Mouse (Mus musculus): ENCODE measurements around the gene Rtl10. TPM values are rescaled to one million over a fixed set of nuclear protein-coding genes. Genes with fewer than 3 reads are reported as not detected.

Rtl10 gene
- total and polyA plus RNA-seq, 3 experiments: 4.8 to 21.1 (median 9.8) TPM

- no peaks in the 10 kb centered on the region for H3K9me3 ChIP-seq (replicated peaks; ENCODE audit: low read length)
- H3K27ac ChIP-seq (ENCODE audit: insufficient read depth, low read depth): no peak overlapping the region
- no peak overlapping the region for H3K4me3 ChIP-seq (replicated peaks in 1 of 3; ENCODE audit: low read depth in 2 of 3, low read length in 2 of 3, poor library complexity in 1 of 3)
- H3K36me3 ChIP-seq (replicated peaks in 1 of 2; ENCODE audit: control insufficient read depth in 1 of 2, insufficient read depth in 1 of 2, low read length in 1 of 2): peaks cover 0 to 61% of the 10 kb centered on the region in 2 experiments
- no peak overlapping the region for H3K4me2 ChIP-seq (ENCODE audit: insufficient read depth, low read depth, poor library complexity, severe bottlenecking)
- DNase-seq (ENCODE audit: extremely low read depth): no peak
- H3K4me1 ChIP-seq (ENCODE audit: control insufficient read depth in 1 of 2, insufficient read depth in 2 of 2): no peaks in the 10 kb centered on the region
- H3K9ac ChIP-seq (ENCODE audit: insufficient read depth, low read depth): no peak overlapping the region
- H3K79me2 ChIP-seq (replicated peaks; ENCODE audit: control insufficient read depth, extremely low read depth, insufficient read depth, poor library complexity, severe bottlenecking): no peaks in the 10 kb centered on the region
- in situ Hi-C loops (cut with MboI; ENCODE audit: low pct_ligation_motif_present, low pct_unique_long_range_greater_than_20kb, low sequenced_read_pairs) (no loop called here), dilution Hi-C loops (cut with MboI; ENCODE audit: extremely low pct_ligation_motif_present, extremely low pct_unique_long_range_greater_than_20kb, low sequenced_read_pairs) (no loop called here)
- TF ChIP-seq RAD21 (IDR thresholded peaks at IDR 0.05; ENCODE audit: low read depth, low read length) (no peak), MAZ (IDR thresholded peaks at IDR 0.05; ENCODE audit: low read depth, low read length) (no peak), NELFE (IDR thresholded peaks at IDR 0.05; ENCODE audit: low read depth, low read length) (no peak), MYC (IDR thresholded peaks at IDR 0.05; ENCODE audit: low read depth, low read length) (no peak), POLR2AphosphoS2 (IDR thresholded peaks at IDR 0.05; ENCODE audit: low read depth, low read length) (no peak), USF2 (conservative IDR thresholded peaks at IDR 0.05; ENCODE audit: low read depth, low read length) (no peak)
- H3K27me3 ChIP-seq (replicated peaks): no peaks in the 10 kb centered on the region
Measured at GRCm38 (mm10) chr16:18543151-18543829, 44.6 kb downstream of the Rtl10 start.

GRCm38 (mm10) chr16:18547891-18548290 lies 49.2 kb downstream of the Rtl10 start:
- no peak overlapping the region for H3K9ac ChIP-seq (ENCODE audit: insufficient read depth, low read depth)
- no peaks in the 10 kb centered on the region for H3K4me1 ChIP-seq (ENCODE audit: control insufficient read depth in 1 of 2, insufficient read depth in 2 of 2)
- DNase-seq (ENCODE audit: extremely low read depth): no peak
- no peak for TF ChIP-seq MAX (IDR thresholded peaks at IDR 0.05; ENCODE audit: low read length)
- no peak for TF ChIP-seq MAZ (IDR thresholded peaks at IDR 0.05; ENCODE audit: low read depth, low read length)
- no peak for TF ChIP-seq USF1 (IDR thresholded peaks at IDR 0.05; ENCODE audit: low read depth, low read length)
- TF ChIP-seq CHD1 (IDR thresholded peaks at IDR 0.05; ENCODE audit: low read depth, low read length): no peak
- no peak for TF ChIP-seq ELF1 (IDR thresholded peaks at IDR 0.05; ENCODE audit: low read depth, low read length)
- TF ChIP-seq JUND (conservative IDR thresholded peaks at IDR 0.05; ENCODE audit: low read depth, low read length): no peak
- TF ChIP-seq EP300 (IDR thresholded peaks at IDR 0.05; ENCODE audit: low read length): no peak
- TF ChIP-seq NELFE (IDR thresholded peaks at IDR 0.05; ENCODE audit: low read depth, low read length): no peak
- TF ChIP-seq TCF12 (IDR thresholded peaks at IDR 0.05; ENCODE audit: low read depth, low read length): no peak
- no peak for TF ChIP-seq RAD21 (IDR thresholded peaks at IDR 0.05; ENCODE audit: low read depth, low read length)
- TF ChIP-seq BHLHE40 (IDR thresholded peaks at IDR 0.05; ENCODE audit: low read depth, low read length): no peak
- no peak for TF ChIP-seq USF2 (conservative IDR thresholded peaks at IDR 0.05; ENCODE audit: low read depth, low read length)
- no peak for TF ChIP-seq NRF1 (IDR thresholded peaks at IDR 0.05; ENCODE audit: low read depth, low read length)
- TF ChIP-seq MEF2A (IDR thresholded peaks at IDR 0.05; ENCODE audit: borderline replicate concordance, low read depth, low read length): no peak
- in situ Hi-C loops (cut with MboI; ENCODE audit: low pct_ligation_motif_present, low pct_unique_long_range_greater_than_20kb, low sequenced_read_pairs): no loop called here
- no peaks in the 10 kb centered on the region for H3K79me2 ChIP-seq (replicated peaks; ENCODE audit: control insufficient read depth, extremely low read depth, insufficient read depth, poor library complexity, severe bottlenecking)
- peaks cover 0 to 60% of the 10 kb centered on the region in 2 experiments for H3K36me3 ChIP-seq (replicated peaks in 1 of 2; ENCODE audit: control insufficient read depth in 1 of 2, insufficient read depth in 1 of 2, low read length in 1 of 2)
- no peak overlapping the region for H3K4me3 ChIP-seq (replicated peaks in 1 of 3; ENCODE audit: low read depth in 2 of 3, low read length in 2 of 3, poor library complexity in 1 of 3)
- dilution Hi-C loops (cut with MboI; ENCODE audit: extremely low pct_ligation_motif_present, extremely low pct_unique_long_range_greater_than_20kb, low sequenced_read_pairs): no loop called here
- H3K27me3 ChIP-seq (replicated peaks): no peaks in the 10 kb centered on the region
- no peak overlapping the region for H3K4me2 ChIP-seq (ENCODE audit: insufficient read depth, low read depth, poor library complexity, severe bottlenecking)
- no peak overlapping the region for H3K27ac ChIP-seq (ENCODE audit: insufficient read depth, low read depth)
- no peaks in the 10 kb centered on the region for H3K9me3 ChIP-seq (replicated peaks; ENCODE audit: low read length)

Other genes with a start within 250 kb of the Rtl10 start
- gene Gm49776, start 240.6 kb upstream of the Rtl10 start, total RNA-seq (2012; rRNA removed): 0.25 TPM in 1 of 2 replicates, not detected in the other
- gene Gm49776, start 240.6 kb upstream of the Rtl10 start, total RNA-seq (2014; rRNA removed): not detected in 2 replicates
- 25.0 TPM in 2 replicates for gene Gm49776, start 240.6 kb upstream of the Rtl10 start, polyA plus RNA-seq (2012; ENCODE audit: insufficient read length, low read depth)
- 31.8 and 44.1 TPM in 2 replicates for gene Dgcr8, start 209.7 kb upstream of the Rtl10 start, total RNA-seq (2012; rRNA removed)
- gene Dgcr8, start 209.7 kb upstream of the Rtl10 start, total RNA-seq (2014; rRNA removed): 29.1 and 34.4 TPM in 2 replicates
- 39.9 and 42.9 TPM in 2 replicates for gene Dgcr8, start 209.7 kb upstream of the Rtl10 start, polyA plus RNA-seq (2012; ENCODE audit: insufficient read length, low read depth)
- 9.6 and 11.2 TPM in 2 replicates for gene Tango2, start 150.8 kb upstream of the Rtl10 start, total RNA-seq (2012; rRNA removed)
- gene Tango2, start 150.8 kb upstream of the Rtl10 start, total RNA-seq (2014; rRNA removed): 3.1 and 3.8 TPM in 2 replicates
- 10.8 and 13.2 TPM in 2 replicates for gene Tango2, start 150.8 kb upstream of the Rtl10 start, polyA plus RNA-seq (2012; ENCODE audit: insufficient read length, low read depth)
- gene Arvcf, start 150.7 kb upstream of the Rtl10 start, total RNA-seq (2012; rRNA removed): 2.9 and 7.5 TPM in 2 replicates
- 1.1 and 3.3 TPM in 2 replicates for gene Arvcf, start 150.7 kb upstream of the Rtl10 start, total RNA-seq (2014; rRNA removed)
- gene Arvcf, start 150.7 kb upstream of the Rtl10 start, polyA plus RNA-seq (2012; ENCODE audit: insufficient read length, low read depth): 3.5 and 3.9 TPM in 2 replicates
- gene Txnrd2, start 72.5 kb upstream of the Rtl10 start, total RNA-seq (2012; rRNA removed): 19.4 and 22.0 TPM in 2 replicates
- 14.6 and 15.1 TPM in 2 replicates for gene Txnrd2, start 72.5 kb upstream of the Rtl10 start, total RNA-seq (2014; rRNA removed)
- 24.1 and 32.2 TPM in 2 replicates for gene Txnrd2, start 72.5 kb upstream of the Rtl10 start, polyA plus RNA-seq (2012; ENCODE audit: insufficient read length, low read depth)
- gene Comt, start 72.0 kb upstream of the Rtl10 start, total RNA-seq (2012; rRNA removed): 81.3 and 84.8 TPM in 2 replicates
- gene Comt, start 72.0 kb upstream of the Rtl10 start, total RNA-seq (2014; rRNA removed): 91.6 and 98.9 TPM in 2 replicates
- 69.7 and 74.0 TPM in 2 replicates for gene Comt, start 72.0 kb upstream of the Rtl10 start, polyA plus RNA-seq (2012; ENCODE audit: insufficient read length, low read depth)
- gene Gnb1l, start 188 bp upstream of the Rtl10 start, total RNA-seq (2012; rRNA removed): 21.5 and 22.3 TPM in 2 replicates
- 15.9 and 16.8 TPM in 2 replicates for gene Gnb1l, start 188 bp upstream of the Rtl10 start, total RNA-seq (2014; rRNA removed)
- gene Gnb1l, start 188 bp upstream of the Rtl10 start, polyA plus RNA-seq (2012; ENCODE audit: insufficient read length, low read depth): 25.5 and 26.9 TPM in 2 replicates
- 0.04 TPM in 1 of 2 replicates, not detected in the other for gene Tbx1, start 91.8 kb downstream of the Rtl10 start, total RNA-seq (2012; rRNA removed)
- gene Tbx1, start 91.8 kb downstream of the Rtl10 start, total RNA-seq (2014; rRNA removed): not detected in 2 replicates
- gene Tbx1, start 91.8 kb downstream of the Rtl10 start, polyA plus RNA-seq (2012; ENCODE audit: insufficient read length, low read depth): not detected in 2 replicates
- not detected in 2 replicates for gene Gp1bb, start 123.5 kb downstream of the Rtl10 start, total RNA-seq (2012; rRNA removed)
- gene Gp1bb, start 123.5 kb downstream of the Rtl10 start, total RNA-seq (2014; rRNA removed): not detected in 2 replicates
- not detected in 2 replicates for gene Gp1bb, start 123.5 kb downstream of the Rtl10 start, polyA plus RNA-seq (2012; ENCODE audit: insufficient read length, low read depth)
- gene Gm49601, start 127.5 kb downstream of the Rtl10 start, total RNA-seq (2012; rRNA removed): 0.71 and 1.4 TPM in 2 replicates
- gene Gm49601, start 127.5 kb downstream of the Rtl10 start, total RNA-seq (2014; rRNA removed): not detected in 2 replicates
- gene Gm49601, start 127.5 kb downstream of the Rtl10 start, polyA plus RNA-seq (2012; ENCODE audit: insufficient read length, low read depth): 0.46 TPM in 1 of 2 replicates, not detected in the other
- 1.8 and 3.9 TPM in 2 replicates for gene Sept5, start 131.1 kb downstream of the Rtl10 start, total RNA-seq (2012; rRNA removed)
- gene Sept5, start 131.1 kb downstream of the Rtl10 start, total RNA-seq (2014; rRNA removed): 0.20 and 0.63 TPM in 2 replicates
- 0.35 and 0.56 TPM in 2 replicates for gene Sept5, start 131.1 kb downstream of the Rtl10 start, polyA plus RNA-seq (2012; ENCODE audit: insufficient read length, low read depth)